ENCODE assay signal across 8 mouse cellular contexts in genomic region chr8:127065113-127065473, GRCm38 (mm10). TPM values are rescaled to one million over a fixed set of nuclear protein-coding genes. Genes with fewer than 3 reads are reported as not detected.
DNase-seq lines count a peak whose midpoint lies in the region; ATAC-seq lines count a peak whose summit lies in the region.
"Had no signal": no experiment of that assay in that cellular context is flagged by ENCODE, and none has a peak within 500 bp of the region (broad histone marks: within the 10 kb centered on the region; RNA-seq: fewer than 3 reads in every experiment).

No protein-coding gene starts in this region.

- ATAC-seq in lung, embryonic 15.5 days (ENCODE audit: borderline replicate concordance, extremely low read depth, low FRiP score, low TSS enrichment): no peak
- ATAC-seq in forebrain, embryonic 16.5 days: no peak
- ATAC-seq in liver, embryonic 13.5 days (ENCODE audit: low read depth): no peak
- ATAC-seq in stomach, embryonic 15.5 days (ENCODE audit: insufficient read depth, low FRiP score, low read depth): no peak

- peak overlapping the region; percentile 80 for H3K4me2 ChIP-seq in lung, embryonic 15.5 days
- peak overlapping the region; percentile 89 for H3K4me2 ChIP-seq in forebrain, embryonic 16.5 days (ENCODE audit: low read length)
- H3K4me2 ChIP-seq in liver, embryonic 13.5 days: peak overlapping the region; percentile 55
- H3K4me2 ChIP-seq in stomach, embryonic 15.5 days: peak overlapping the region; percentile 76

- peak overlapping the region; percentile 98 for H3K27ac ChIP-seq in lung, embryonic 15.5 days
- peak overlapping the region; percentile 88 for H3K27ac ChIP-seq in forebrain, embryonic 16.5 days (ENCODE audit: low read length)
- H3K27ac ChIP-seq in liver, embryonic 13.5 days: peak overlapping the region; percentile 68
- peak overlapping the region; percentile 99 for H3K27ac ChIP-seq in stomach, embryonic 15.5 days

- peak overlapping the region; percentile 87 for H3K4me3 ChIP-seq in lung, embryonic 15.5 days
- peak overlapping the region; percentile 93 for H3K4me3 ChIP-seq in forebrain, embryonic 16.5 days (replicated peaks; ENCODE audit: low read length)
- peak overlapping the region; percentile 63 for H3K4me3 ChIP-seq in liver, embryonic 13.5 days (replicated peaks)
- H3K4me3 ChIP-seq in stomach, embryonic 15.5 days (replicated peaks): peak overlapping the region; percentile 94

- no peaks in the 10 kb centered on the region for H3K9me3 ChIP-seq in lung, embryonic 15.5 days
- H3K9me3 ChIP-seq in forebrain, embryonic 16.5 days (ENCODE audit: control insufficient read depth, low read length): no peaks in the 10 kb centered on the region
- H3K9me3 ChIP-seq in liver, embryonic 13.5 days (replicated peaks): no peaks in the 10 kb centered on the region
- no peaks in the 10 kb centered on the region for H3K9me3 ChIP-seq in stomach, embryonic 15.5 days

- peak overlapping the region; percentile 95 for H3K9ac ChIP-seq in lung, embryonic 15.5 days
- H3K9ac ChIP-seq in forebrain, embryonic 16.5 days (replicated peaks; ENCODE audit: low read depth, low read length): peak overlapping the region; percentile 87
- H3K9ac ChIP-seq in liver, embryonic 13.5 days: peak overlapping the region; percentile 72
- peak overlapping the region; percentile 96 for H3K9ac ChIP-seq in stomach, embryonic 15.5 days

- H3K36me3 ChIP-seq in lung, embryonic 15.5 days: no peaks in the 10 kb centered on the region
- H3K36me3 ChIP-seq in forebrain, embryonic 16.5 days (ENCODE audit: control insufficient read depth, insufficient read depth): no peaks in the 10 kb centered on the region
- no peaks in the 10 kb centered on the region for H3K36me3 ChIP-seq in liver, embryonic 13.5 days
- H3K36me3 ChIP-seq in stomach, embryonic 15.5 days: no peaks in the 10 kb centered on the region

- H3K27me3 ChIP-seq in lung, embryonic 15.5 days: no peaks in the 10 kb centered on the region
- H3K27me3 ChIP-seq in forebrain, embryonic 16.5 days (replicated peaks; ENCODE audit: control insufficient read depth, insufficient read depth, low read length): peaks cover 2% of the 10 kb centered on the region; the same call in 1 of the 2 replicates
- H3K27me3 ChIP-seq in liver, embryonic 13.5 days: peaks cover 63% of the 10 kb centered on the region
- no peaks in the 10 kb centered on the region for H3K27me3 ChIP-seq in stomach, embryonic 15.5 days (replicated peaks)

- 2% methylated on average over 10 of the region's 10 CpGs for WGBS in lung, embryonic 15.5 days
- WGBS in forebrain, embryonic 16.5 days: under 1% methylated on average over 10 of the region's 10 CpGs
- 15% methylated on average over 10 of the region's 10 CpGs for WGBS in liver, embryonic 13.5 days (ENCODE audit: insufficient replicate concordance)
- WGBS in stomach, embryonic 15.5 days: 4% methylated on average over 10 of the region's 10 CpGs

- H3K4me1 ChIP-seq in lung, embryonic 15.5 days: peaks cover 37% of the 10 kb centered on the region
- H3K4me1 ChIP-seq in forebrain, embryonic 16.5 days (replicated peaks; ENCODE audit: control insufficient read depth, insufficient read depth, low read length): peaks cover 29% of the 10 kb centered on the region
- peaks cover 23% of the 10 kb centered on the region for H3K4me1 ChIP-seq in liver, embryonic 13.5 days (replicated peaks)
- peaks cover 15% of the 10 kb centered on the region for H3K4me1 ChIP-seq in stomach, embryonic 15.5 days

- DNase-seq in lung, adult 18-20 months: no peak
- DNase-seq in liver, embryonic 13.5 days: no peak
- DNase-seq in ovary, postnatal 14 days (ENCODE audit: low spot score): no peak
- no peak for DNase-seq in gastrocnemius, postnatal 10 days
- DNase-seq: thymus, adult 18-20 months had no signal

RNA-seq across cellular contexts. Expression of gene Pard3, which starts 1.4 kb away (rescaled TPM):
- polyA plus RNA-seq in lung, embryonic 15.5 days (2015; fragmentation: Nextera tagmentation; extraction: Ambion mirVana): 21.9 and 23.9 TPM in 2 replicates
- polyA plus RNA-seq in forebrain, embryonic 16.5 days (2015; fragmentation: Nextera tagmentation; extraction: Ambion mirVana): 16.4 and 19.1 TPM in 2 replicates
- polyA plus RNA-seq in liver, embryonic 13.5 days (2015; fragmentation: Nextera tagmentation; extraction: Ambion mirVana): 5.4 and 5.6 TPM in 2 replicates
- 27.6 and 28.3 TPM in 2 replicates for polyA plus RNA-seq in stomach, embryonic 15.5 days (2015; fragmentation: Nextera tagmentation; extraction: Ambion mirVana)
- total RNA-seq in gastrocnemius, postnatal 10 days (2021): 10 to 100 TPM; 30.3 to 37.2 TPM
